ENCODE assay signal across 32 mouse cellular contexts in genomic region chr1:73001961-73002360, GRCm38 (mm10). TPM values are rescaled to one million over a fixed set of nuclear protein-coding genes. Genes with fewer than 3 reads are reported as not detected.
DNase-seq lines count a peak whose midpoint lies in the region; ATAC-seq lines count a peak whose summit lies in the region.
"Had no signal": no experiment of that assay in that cellular context is flagged by ENCODE, and none has a peak within 500 bp of the region (broad histone marks: within the 10 kb centered on the region; RNA-seq: fewer than 3 reads in every experiment).

No protein-coding gene starts in this region.

- no peak overlapping the region for H3K9ac ChIP-seq in heart, embryonic 12.5 days
- H3K9ac ChIP-seq in neural tube, embryonic 15.5 days (replicated peaks), result no peak overlapping the region
- H3K9ac ChIP-seq: embryonic facial prominence, embryonic 13.5 days; forebrain, postnatal 0 days; hindbrain, embryonic 15.5 days; intestine, embryonic 15.5 days; kidney, embryonic 15.5 days; limb, embryonic 15.5 days; midbrain, embryonic 12.5 days had no signal

- no peaks in the 10 kb centered on the region for H3K9me3 ChIP-seq in heart, embryonic 12.5 days (replicated peaks)
- H3K9me3 ChIP-seq in neural tube, embryonic 15.5 days (replicated peaks), result no peaks in the 10 kb centered on the region
- H3K9me3 ChIP-seq: embryonic facial prominence, embryonic 13.5 days; forebrain, embryonic 10.5 days; hindbrain, embryonic 15.5 days; intestine, embryonic 15.5 days; kidney, embryonic 15.5 days; limb, embryonic 15.5 days; midbrain, embryonic 12.5 days had no signal

- 71% methylated on average over 5 of the region's 5 CpGs for WGBS in heart, embryonic 12.5 days
- WGBS in neural tube, embryonic 15.5 days, result 88% methylated on average over 5 of the region's 5 CpGs

- no peak overlapping the region for H3K4me3 ChIP-seq in heart, embryonic 12.5 days
- no peak overlapping the region for H3K4me3 ChIP-seq in neural tube, embryonic 15.5 days (replicated peaks)
- H3K4me3 ChIP-seq: embryonic facial prominence, embryonic 13.5 days; forebrain, embryonic 10.5 days; hindbrain, embryonic 15.5 days; intestine, embryonic 15.5 days; kidney, embryonic 15.5 days; limb, embryonic 15.5 days; midbrain, embryonic 12.5 days had no signal

- H3K27ac ChIP-seq in heart, embryonic 12.5 days (ENCODE audit: poor library complexity, severe bottlenecking), result no peak overlapping the region
- no peak overlapping the region for H3K27ac ChIP-seq in neural tube, embryonic 15.5 days (replicated peaks)
- H3K27ac ChIP-seq: embryonic facial prominence, embryonic 13.5 days; forebrain, embryonic 10.5 days; hindbrain, embryonic 15.5 days; intestine, embryonic 15.5 days; kidney, embryonic 15.5 days; limb, embryonic 15.5 days; midbrain, embryonic 12.5 days had no signal

- ATAC-seq in heart, embryonic 12.5 days (ENCODE audit: insufficient number of reproducible peaks, low FRiP score), result no peak
- ATAC-seq in neural tube, embryonic 15.5 days (ENCODE audit: low FRiP score), result no peak
- ATAC-seq: forebrain, postnatal 0 days; intestine, embryonic 15.5 days; lung, postnatal 0 days had no signal

- DNase-seq in heart, adult 18-20 months, result peak; percentile 57 to 74
- DNase-seq in gastrocnemius, postnatal 14 days, result peak; percentile 52
- DNase-seq in heart, postnatal 10 days, result peak; percentile 38 to 47
- peak; percentile 55 for DNase-seq in skeletal muscle tissue, adult 2 months (ENCODE audit: low read depth, low spot score)
- no peak for DNase-seq in frontal cortex, postnatal 25 days (ENCODE audit: low spot score in 2 of 2)
- DNase-seq: adrenal gland, postnatal 14 days; cerebellum, adult 11 months; cerebellum, postnatal 10 days; forebrain, postnatal 0 days; kidney, postnatal 4 days; layer of hippocampus, adult 9-11 months; right cerebral cortex, adult 18-20 months; spleen, adult 18-20 months; thymus, postnatal 36 days had no signal

- H3K4me2 ChIP-seq in heart, embryonic 12.5 days, result no peak overlapping the region
- no peak overlapping the region for H3K4me2 ChIP-seq in neural tube, embryonic 15.5 days
- H3K4me2 ChIP-seq: embryonic facial prominence, embryonic 13.5 days; hindbrain, embryonic 15.5 days; intestine, embryonic 15.5 days; kidney, embryonic 15.5 days; limb, embryonic 15.5 days; midbrain, embryonic 12.5 days had no signal

- peaks cover 10% of the 10 kb centered on the region; the same call in 1 of the 2 replicates for H3K4me1 ChIP-seq in heart, embryonic 12.5 days (replicated peaks)
- H3K4me1 ChIP-seq in neural tube, embryonic 15.5 days, result no peaks in the 10 kb centered on the region
- H3K4me1 ChIP-seq: hindbrain, embryonic 15.5 days; intestine, embryonic 15.5 days; kidney, embryonic 15.5 days; midbrain, embryonic 12.5 days had no signal

- no peaks in the 10 kb centered on the region for H3K27me3 ChIP-seq in heart, embryonic 12.5 days (replicated peaks)
- H3K27me3 ChIP-seq in neural tube, embryonic 15.5 days (replicated peaks), result no peaks in the 10 kb centered on the region
- H3K27me3 ChIP-seq: CH12.LX; embryonic facial prominence, embryonic 13.5 days; hindbrain, embryonic 15.5 days; intestine, embryonic 15.5 days; kidney, embryonic 15.5 days; limb, embryonic 15.5 days; midbrain, embryonic 12.5 days had no signal

- no peaks in the 10 kb centered on the region for H3K36me3 ChIP-seq in heart, embryonic 12.5 days
- no peaks in the 10 kb centered on the region for H3K36me3 ChIP-seq in neural tube, embryonic 15.5 days
- H3K36me3 ChIP-seq: embryonic facial prominence, embryonic 13.5 days; forebrain, embryonic 10.5 days; hindbrain, embryonic 15.5 days; intestine, embryonic 15.5 days; kidney, embryonic 15.5 days; limb, embryonic 15.5 days; midbrain, embryonic 12.5 days had no signal

- intact Hi-C loops in gastrocnemius, postnatal 14 days (cut with DNase I; ENCODE audit: low total_unique reads), result no loop called here
- intact Hi-C loops in heart, postnatal 10 days (cut with DNase I), result no loop called here

RNA-seq across cellular contexts. Expression of gene Tnp1, which starts 13.7 kb away (rescaled TPM):
- not detected for total RNA-seq in heart, adult 18-20 months (2021)
- not detected in 2 replicates for polyA plus RNA-seq in heart, embryonic 12.5 days (2016; fragmentation: Nextera tagmentation; extraction: Ambion mirVana)
- total RNA-seq in gastrocnemius, postnatal 14 days (2021), result not detected
- total RNA-seq in heart, postnatal 10 days (2021), result not detected
- not detected in 2 replicates for polyA plus RNA-seq in neural tube, embryonic 15.5 days (2015; fragmentation: Nextera tagmentation; extraction: Ambion mirVana)
- total RNA-seq: adrenal gland, postnatal 14 days; CH12.LX; forebrain, postnatal 0 days; gastrocnemius, adult 8-10 months; left cerebral cortex, postnatal 25 days; MEL had no signal
- polyA plus RNA-seq: brain, embryonic 14.5 days; embryonic facial prominence, embryonic 13.5 days; forebrain, embryonic 10.5 days; forebrain, postnatal 0 days; heart, postnatal 0 days; hindbrain, embryonic 15.5 days; intestine, embryonic 15.5 days; kidney, embryonic 15.5 days; limb, embryonic 15.5 days; lung, postnatal 0 days; midbrain, embryonic 12.5 days; neural tube, embryonic 11.5 days; stomach, embryonic 14.5 days had no signal

Comparison
In these comparisons a context has a peak if more than half of its experiments do, and no peak if none do; other contexts are left out.
1. DNase-seq: peak in heart, adult 18-20 months (2 of 2), gastrocnemius, postnatal 14 days (single experiment), heart, postnatal 10 days (2 of 2) and skeletal muscle tissue, adult 2 months (single experiment); none in frontal cortex, postnatal 25 days (0 of 2).